Mouse (Mus musculus): ENCODE measurements around the gene Uvrag.

Gene Uvrag

DNA sequence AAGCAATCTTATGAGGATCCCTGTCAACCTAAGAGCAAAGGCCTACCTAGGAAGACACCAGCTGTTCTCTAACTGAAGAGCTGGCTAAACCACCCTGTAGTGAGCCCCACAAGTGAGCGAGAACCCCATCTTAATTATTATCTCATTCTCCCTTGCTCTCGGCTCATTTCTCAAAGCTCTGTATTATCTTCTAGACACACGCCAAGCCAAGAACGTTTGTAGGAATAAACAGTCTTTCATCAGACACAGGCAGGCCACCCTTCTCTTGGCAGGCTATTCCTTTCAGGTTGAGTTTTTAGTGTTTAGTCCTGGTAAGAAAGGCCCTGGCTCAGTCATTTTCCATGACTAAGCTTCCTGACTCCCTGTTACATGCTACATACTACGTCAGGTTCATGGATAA is 218.0 kb downstream of the Uvrag start:
- DNase-seq: no peak

DNA sequence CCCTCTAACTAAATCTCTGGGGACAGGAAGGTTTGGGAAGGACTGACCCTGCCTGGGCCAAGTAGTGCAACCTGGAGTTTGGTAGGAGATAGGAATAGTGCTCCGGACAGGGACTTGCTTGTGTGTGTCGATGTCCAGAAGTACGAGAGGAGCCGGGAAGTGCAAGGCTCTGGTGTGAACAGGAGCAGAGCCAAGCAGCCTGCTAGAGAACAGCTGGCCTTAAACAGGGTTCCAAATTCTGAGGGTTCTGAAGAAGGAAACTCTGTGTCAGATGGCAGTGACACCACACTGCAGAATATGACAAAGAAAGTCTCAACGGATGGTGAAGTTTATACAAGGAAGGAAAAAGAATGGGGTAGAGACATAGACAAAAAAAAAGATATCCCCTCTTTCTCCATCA is 223.5 kb downstream of the Uvrag start:
- DNase-seq: peak; percentile 50

DNA sequence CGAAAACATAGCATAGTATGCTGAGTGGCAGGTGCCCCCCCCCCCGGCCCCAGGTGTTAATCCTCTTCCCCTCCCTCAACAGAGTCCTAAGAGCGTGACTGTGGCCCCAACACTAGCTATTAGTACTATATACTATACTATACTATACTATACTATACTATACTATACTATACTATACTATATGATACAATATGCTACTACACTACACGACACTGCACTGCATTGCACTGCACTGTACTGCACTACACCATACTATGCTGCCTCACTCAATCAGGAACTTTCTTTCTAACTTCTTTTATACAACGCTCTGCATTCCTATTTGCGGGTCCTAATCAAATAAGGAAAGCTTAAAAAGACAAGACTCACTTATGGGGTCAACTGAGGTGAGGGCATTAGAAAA is 224.4 kb downstream of the Uvrag start:
- DNase-seq: no peak

DNA sequence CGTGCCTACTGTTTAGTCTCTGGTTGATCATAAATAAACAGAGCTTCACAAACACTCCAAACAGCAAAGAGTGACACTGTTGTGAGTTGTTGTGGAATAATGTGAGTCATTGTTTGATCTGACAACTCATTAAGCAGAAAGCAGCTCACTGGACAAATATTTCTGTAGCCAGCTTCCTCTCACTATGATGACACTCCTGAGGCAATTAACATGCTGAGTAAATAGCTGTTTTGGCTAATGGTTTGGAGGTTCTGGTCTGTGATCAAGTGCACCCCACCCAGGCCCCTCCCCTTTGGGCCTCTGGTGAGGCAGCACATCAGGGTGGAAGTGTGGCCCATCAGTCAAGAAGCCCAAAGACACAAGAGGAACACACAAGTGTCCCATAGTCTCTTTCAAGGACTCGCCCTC is 228.0 kb downstream of the Uvrag start:
- no peak for DNase-seq

DNA sequence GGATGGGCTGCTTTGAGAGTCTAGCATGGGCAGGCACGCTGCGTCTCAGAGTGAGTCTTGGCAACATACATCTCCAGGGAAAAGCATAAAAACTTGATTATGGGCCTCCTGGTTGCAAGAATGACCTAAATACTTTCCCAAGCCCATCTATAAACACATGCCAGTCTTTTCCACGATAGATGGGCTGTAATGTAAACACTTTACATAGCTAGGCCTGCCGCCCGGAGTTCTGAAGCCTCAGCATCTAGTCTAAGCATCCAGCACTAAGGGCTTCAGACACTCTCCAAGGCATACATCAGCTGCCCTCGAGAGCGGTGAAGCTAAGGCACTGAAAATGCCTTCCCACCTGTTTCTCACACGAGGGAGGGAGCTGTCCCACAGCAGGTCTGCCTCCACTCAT is 229.7 kb downstream of the Uvrag start:
- no peak for DNase-seq

DNA sequence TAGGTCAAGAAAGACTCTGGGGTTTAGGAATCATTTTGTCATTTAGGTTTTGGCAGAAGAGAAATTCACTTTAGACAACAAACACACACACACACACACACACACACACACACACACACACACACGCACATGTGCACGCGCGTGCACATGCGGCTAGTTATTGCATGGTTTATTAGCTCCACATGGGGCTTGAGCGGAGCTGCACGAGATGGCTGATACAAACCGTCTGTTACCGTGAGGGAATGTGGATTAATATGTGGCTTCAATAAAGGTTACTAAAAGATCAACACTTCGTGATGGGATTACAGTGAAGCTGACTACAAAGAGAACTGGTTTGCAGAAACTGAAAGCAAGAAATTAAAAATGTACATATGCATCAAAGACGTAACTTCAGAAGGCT is 230.2 kb downstream of the Uvrag start:
- DNase-seq: no peak

DNA sequence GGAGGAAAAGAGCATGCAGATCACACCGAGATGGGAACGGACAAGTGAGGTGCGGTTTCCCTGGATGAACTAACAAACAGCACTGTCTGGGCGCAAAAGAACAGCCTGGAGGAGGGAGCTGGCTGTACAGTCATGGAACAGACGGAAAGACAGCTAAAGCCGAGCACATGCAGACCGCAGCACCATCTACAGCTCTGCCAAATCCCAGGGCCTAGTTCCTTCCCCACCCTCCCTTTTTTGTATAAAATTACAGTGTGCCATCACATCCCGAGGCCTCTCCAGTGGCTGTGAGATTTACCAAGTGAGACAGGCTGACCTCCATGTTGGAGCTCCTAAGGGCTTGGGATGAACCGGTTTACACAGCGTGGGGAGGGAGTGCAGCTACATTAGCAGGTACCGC is 230.8 kb downstream of the Uvrag start:
- no peak for DNase-seq

DNA sequence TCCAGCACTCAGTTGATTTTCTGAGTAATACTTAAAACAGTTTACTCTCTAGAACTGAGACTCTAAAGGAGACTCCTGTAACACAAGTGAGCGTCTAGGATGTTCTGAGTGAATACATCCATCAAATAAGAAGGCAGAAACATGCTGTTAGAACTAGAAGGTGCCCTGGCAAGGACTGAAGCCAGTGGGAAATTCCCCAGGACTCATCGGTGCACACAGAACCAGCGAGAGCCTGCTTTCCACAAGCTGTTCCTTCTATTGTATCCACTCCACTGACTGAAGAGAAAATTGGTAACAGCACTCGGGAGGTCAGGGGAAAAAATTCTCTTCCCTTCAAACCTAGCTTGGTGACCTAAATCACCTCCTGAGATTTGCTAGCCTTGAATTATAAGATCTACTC is 233.5 kb downstream of the Uvrag start:
- no peak for DNase-seq

DNA sequence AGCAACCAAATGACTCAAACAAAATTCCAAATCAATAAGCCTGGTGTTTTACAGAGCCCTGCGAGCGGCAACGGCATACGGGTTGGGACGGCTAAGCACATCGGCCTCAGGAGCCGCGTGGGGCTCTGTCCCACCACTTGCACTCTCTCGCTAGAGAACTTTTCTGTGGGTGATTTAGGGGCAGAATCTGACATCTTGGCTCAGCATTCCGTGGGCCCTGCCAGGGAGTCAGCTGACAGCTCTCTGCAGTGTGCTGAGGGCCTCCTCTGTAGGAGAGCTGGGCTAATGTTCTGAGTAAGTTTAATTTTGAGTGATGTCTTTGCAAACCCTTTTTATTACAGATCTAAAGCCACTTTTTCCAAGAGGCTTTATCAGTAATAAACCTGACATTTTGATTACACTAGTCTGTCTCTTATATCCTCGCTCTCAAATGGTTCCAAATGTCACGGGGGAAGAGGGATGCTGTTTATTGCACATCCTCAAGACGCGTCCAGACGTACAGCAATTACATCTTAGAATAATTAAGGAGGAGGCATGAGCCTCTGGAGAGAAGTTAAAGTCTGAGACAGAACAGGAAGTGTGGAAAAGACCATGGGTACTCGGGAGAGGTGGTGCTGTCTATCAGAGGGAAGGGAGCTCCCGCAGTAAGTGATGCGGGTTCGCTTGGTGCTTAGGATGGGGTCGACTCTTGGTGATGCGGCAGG is 236.1 kb downstream of the Uvrag start:
- DNase-seq: peak; percentile 74

DNA sequence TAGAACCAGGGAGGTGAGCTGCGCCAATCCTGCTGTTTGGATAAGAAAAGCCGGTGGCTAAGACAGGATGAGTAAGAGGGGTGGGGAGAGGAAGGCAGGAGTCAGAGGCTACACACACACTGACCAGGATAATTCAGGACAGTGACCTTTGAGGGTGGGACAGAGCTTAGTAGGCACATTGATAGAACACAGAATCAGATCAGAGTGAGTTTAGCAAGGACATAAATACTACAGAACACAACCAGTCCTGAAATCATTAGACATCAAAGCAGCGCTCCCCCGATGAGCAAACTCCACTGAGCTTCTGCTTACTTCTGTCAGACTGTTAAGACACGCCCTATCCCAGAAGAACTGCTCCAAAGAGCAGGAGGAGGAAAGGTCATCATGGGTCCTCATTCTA is 237.1 kb downstream of the Uvrag start:
- no peak for DNase-seq

DNA sequence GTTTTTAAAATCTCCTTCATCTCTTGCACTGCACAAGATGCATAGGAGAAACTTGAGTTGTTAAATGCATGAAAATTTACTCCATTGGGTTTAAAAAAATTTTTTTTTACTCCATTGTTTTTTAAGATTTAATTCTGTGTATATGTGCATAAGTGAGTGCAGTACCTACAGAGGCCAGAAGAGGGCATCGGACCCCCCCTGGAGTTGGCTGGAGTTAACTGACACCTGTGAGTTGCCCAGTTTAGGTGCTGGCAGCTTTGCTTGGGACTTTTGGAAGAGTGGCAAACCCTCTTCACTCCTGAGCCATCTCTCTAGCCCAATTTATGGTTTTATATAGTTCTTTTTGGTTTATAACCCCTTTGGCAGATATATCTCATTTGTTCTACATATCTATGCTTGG is 239.8 kb downstream of the Uvrag start:
- DNase-seq: no peak

DNA sequence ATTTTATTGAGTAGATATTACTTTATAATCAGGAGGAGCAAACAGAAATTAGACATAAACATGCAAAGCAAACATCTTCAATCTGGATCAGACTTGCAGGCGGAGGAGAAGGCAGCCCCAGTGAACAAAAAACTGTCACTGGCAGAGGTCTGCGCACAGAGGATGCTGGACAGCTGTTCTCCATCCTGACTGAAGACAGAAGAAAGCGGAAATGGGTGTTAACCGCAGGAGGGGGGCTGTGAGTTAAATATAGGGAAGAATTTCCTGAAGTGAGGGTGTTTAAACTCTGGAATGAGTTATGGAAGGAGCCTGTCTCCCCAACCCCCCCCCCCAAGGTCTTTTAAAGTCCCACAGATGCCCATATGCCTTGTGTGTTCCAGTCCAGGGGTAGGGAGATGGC is 241.1 kb downstream of the Uvrag start:
- peak; percentile 79 for DNase-seq

DNA sequence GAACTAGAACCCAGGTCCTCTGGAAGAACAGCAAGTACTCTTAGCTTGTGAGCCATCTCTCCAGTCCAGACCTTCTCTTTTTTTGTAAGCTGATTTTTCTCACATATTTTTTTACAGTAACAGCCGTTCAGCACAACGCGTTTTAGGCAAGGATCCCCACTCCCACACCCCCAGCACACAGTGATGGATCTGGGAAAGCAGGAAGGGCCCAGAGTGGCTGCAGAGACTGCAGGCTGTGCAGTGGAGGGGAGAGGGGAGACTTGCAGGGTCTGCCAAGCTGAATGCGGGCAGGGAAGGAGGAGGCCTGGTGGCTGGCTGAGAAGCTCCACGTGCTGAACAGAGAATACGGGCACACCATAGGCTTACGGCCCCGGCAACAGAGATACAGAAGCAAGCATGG is 243.6 kb downstream of the Uvrag start:
- DNase-seq: no peak

DNA sequence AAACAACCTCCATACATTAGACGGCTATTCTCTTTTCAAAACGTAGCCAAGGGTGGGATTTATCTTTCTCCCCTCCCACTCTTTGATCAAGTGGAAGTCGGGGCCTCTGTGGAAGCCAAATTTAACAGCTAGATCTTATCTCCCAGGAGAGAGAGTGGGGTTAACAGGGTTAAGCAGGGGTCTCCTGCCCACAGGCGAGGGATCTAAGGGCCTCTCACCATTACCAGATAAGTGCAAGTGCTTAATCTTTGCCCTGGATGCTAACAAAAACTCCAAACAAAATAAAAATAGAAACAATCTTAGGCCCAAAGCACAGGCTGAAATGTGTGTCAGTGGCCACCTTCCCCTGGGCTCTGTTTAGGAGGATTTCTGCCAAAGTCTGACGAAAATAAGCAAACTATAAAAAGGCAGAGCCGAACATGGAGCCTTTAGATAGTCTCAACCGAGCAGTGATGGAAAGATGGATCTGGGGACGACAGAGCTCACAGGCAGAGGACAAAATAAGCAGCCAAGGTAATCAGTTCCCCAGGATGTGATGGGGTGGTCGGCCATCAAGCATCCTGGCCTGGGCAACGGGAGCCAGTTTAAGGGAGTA is 245.3 kb downstream of the Uvrag start:
- DNase-seq: no peak

DNA sequence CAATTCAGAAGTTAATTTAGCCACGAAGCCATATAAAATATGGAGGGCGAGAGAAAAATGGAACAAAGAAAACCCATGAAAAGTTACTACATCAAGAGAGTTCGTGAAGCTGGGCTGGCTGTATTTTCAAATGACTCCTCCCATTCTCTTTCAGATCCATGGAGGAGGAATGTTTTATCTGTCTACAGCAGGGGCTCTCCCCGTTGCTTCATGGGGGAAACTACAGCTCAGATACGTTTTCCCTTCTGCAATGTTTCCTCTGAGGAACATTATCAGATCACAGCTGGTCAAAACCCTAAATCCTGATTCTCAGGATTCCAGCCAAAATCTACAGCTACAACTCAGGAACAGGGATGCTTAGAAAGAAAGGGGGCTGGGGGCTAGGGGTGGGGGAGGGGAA is 246.2 kb downstream of the Uvrag start:
- DNase-seq: no peak

DNA sequence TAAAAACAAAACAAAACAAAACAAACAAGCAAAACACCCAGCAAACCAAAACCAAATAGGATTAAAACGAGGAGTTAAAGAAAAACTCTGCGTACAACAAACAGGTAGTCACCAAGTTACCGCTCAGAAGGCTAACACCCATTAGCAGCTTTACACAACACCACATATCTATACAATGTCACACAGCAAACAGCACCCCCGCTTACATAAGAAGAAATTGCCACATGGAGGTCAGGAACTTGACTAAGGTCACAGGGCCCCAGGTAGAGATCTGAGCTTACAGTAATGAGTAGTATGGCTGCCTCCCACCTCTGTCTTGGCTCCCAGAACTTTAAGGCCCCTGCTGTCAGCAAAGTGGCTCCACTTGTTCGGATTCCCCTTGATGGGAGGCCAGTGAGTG is 246.6 kb downstream of the Uvrag start:
- DNase-seq: no peak

DNA sequence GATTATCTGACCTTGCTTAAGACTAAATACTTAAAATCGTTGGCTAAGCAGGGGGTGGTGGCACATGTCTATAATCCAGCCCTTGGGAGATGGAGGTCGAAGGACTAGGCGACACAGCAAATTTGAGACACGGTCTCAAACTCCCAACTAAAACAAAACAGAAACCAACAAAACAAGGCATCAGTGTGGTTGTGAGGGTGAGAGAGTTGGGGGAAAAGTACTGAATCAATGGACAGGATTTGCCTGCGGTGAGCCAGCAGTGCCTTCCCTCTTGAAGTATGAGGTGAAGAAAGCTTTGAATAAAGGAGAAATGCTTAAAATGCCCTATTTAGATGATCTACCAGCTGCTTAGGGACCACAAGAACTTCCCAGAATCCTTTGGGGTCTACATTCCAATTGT is 247.8 kb downstream of the Uvrag start:
- no peak for DNase-seq

DNA sequence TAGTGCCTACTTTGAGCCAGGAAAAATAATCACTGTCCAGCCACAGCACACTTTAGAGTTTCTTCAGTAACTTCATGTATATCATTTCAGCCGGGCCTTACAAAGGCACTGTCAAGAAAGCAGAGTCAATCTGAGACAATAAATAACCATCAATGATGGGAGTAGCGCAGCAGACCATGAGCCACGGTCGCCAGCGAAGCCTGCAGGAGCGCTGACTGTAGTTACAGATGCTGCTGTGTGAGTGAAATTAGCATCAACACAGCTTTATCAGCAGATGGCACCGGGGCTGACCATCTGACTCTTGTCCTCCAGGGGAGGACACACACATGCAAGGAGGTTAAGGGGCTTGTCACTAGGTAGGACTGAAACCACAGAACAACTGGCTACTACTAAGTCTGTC is 251.7 kb downstream of the Uvrag start:
- DNase-seq: no peak

DNA sequence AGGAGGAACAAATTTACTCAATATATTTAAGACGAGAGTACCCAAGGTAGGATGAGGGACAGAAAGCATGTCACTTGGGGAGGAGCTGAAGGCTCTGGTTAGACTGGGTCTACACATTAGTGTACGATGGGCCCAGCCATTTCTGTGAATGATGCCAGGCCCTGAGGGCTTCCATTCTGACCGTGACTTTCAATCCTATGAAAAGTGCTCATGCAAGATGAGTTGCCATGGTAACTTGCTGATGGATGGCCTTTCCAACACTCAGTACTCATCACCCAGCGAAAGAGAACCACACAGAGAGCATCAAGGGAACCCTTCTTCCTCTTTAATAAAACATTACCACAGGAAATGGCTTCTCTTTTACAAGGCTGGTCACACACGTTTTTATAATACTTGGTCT is 252.1 kb downstream of the Uvrag start:
- no peak for DNase-seq

DNA sequence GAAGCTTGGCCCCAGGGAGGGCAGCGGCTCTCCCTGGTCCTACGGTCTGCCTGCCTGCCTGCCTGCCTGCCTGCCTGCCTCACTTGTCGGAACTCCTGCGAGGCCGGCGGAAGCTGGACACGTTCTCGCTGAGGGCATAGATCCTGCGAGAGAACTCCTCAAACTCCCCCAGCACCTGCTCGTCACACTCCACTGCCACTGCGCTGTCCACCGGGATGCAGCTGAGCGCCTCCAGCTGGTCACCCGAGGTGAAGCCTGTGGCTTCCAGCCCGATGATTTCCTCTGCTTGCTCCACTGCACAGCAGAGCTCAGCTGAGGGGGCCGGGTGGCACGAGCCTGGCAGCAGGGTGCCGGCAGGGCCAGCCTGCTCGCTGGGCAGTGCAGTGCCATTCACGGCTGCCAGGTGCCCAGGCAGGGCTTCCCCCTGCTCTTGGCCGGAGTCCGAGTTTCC is 253.1 kb downstream of the Uvrag start:
- DNase-seq: peak; percentile 83

DNA sequence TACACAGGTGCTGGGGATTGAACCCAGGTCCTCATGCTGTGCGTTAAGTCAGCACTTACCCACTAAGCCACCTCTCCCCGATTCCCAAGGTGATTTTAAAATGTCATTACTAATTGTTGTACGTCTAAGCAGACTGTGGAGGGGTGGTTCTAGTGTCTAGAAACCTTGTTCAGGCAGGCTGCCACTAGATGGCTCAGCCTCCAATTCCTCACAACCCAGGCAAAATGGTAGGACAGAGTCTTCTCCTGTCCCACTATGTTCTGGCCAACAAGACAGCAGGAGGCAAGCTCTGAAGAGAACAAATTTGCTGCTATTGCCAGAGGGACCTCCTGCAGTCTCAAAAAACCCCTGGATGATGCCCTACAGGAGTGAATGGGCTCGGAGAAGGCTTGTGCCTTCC is 259.1 kb downstream of the Uvrag start:
- DNase-seq: no peak

DNA sequence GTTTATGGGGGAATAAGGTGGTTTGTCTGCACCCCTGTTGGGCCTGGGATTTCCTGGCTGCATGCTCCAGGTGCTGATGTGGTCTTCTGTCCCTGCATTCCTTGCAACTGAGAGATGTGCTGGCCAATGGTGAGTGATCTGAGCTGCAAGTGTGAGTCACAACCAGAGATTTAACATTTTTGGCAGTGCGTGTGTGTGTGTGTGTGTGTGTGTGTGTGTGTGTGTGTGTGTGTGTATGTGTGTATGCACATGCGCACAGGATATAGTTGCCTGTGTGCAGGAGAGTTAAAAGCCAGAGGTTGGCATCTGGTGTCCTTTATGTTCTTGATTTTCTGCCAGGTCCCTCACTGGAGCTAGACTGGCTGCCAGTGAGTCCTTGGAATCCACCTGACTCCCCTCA is 261.8 kb downstream of the Uvrag start:
- no peak for DNase-seq

DNA sequence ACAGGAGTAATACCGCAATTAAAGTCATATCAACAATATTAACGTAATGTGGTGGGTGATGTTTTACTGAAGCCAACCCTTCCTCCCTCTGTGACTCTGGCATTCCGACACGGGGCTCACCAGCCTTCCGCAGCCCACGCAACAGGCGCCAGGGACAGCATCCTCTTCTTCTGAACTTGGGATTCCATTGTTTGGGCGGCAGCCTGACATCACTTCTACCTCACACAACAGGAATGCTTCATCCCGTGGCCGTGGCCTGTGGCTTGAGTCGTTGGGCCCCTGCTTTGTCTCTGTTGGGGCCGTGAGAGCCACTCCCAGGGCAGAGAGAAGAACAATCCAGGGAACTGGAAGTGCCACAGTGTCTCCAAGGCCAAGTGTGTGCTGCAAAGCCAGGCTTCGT is 264.8 kb downstream of the Uvrag start:
- no peak for DNase-seq

DNA sequence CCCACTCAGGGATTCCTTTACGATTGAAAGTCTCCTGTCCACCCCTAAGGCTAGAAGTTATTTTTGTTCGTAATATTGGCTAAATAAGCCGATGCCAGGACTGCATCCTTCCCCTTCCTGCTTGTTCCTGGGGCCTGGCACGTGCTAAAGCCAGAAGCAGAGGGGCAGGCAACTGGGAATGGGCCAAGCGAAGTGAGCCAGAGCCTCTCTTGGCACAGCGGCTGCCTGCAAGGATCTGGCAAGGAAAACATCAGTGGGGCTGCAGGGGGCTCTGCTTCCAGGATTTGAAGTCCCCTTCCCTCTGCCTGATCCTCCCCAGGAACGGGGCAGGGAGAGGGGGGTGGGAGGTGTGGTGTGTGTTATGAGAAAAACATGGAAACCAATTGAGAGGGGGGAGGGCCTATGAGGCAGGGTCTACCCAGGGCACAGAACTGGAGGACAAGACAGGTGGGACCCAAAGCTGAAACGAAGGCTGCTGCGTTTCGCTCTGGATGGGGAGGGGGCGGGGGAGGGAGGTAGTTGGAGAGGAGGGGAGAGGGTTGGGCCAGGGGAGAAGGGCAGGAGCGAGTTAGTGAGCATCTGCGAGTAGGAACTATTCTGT is 265.5 kb downstream of the Uvrag start:
- no peak for DNase-seq

All from kidney, postnatal 14 days (tissue).